Mouse (Mus musculus) c-Kit-negative CD71-positive TER-119-positive erythroid progenitor cells, embryonic 14.5 days (primary cell): Measurements from ENCODE around the gene Adgrg2.

ENCODE experiments used
- DNase-seq: peaks from one replicate; pipeline ENCODE4 v3.0.0-alpha.2; 2013; ENCODE audit warnings: low read depth, low spot score

Gene Adgrg2

DNA sequence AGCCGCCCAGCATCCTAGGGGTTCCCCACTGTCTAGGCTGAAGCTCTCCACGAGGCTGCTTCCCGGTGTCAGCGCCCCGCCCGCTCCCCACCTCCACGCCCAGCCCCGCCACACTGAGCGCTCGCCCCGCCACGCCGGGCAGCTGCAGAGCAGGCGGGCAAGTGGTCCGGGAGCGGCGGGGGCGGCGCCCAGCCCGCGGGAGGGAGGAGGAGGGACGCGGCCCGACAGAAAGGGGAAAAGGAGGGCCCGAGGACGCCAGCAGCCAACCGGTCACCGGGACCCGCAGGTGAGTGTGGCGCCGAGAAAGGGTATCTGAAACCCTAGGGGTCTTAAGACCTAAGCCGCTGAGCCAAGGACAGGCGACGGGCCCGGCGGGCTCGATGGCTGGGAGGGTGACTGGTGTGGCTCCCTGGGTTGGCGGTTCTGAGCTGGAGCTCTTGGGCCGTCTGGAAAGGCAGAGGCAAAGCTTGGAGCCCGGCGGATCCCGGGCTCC is at the start of gene Adgrg2:
Gene Adgrg2 (plus strand): TSS at position 227 of the 493 bp plus-strand sequence.
- no peak for DNase-seq

DNA sequence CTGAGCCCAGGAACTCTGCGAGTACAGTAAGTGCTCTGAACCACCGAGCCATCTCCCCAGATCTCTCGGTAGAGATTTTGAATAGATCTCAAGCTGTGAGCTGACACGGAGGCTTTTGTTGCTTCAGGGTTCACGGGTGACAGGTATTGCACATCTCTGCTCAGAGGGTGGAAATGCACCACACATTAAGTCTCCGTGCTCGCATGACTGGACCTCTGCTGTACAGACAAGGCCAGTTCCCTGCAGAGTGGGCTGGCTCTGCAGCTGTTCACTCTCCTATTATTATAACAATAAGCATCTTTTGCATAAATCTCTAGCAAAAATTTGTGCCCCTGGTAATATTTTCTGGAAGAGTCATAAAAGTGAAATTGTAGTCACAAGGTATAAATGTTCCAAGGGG is 39.5 kb upstream of the Adgrg2 start:
- no peak for DNase-seq

DNA sequence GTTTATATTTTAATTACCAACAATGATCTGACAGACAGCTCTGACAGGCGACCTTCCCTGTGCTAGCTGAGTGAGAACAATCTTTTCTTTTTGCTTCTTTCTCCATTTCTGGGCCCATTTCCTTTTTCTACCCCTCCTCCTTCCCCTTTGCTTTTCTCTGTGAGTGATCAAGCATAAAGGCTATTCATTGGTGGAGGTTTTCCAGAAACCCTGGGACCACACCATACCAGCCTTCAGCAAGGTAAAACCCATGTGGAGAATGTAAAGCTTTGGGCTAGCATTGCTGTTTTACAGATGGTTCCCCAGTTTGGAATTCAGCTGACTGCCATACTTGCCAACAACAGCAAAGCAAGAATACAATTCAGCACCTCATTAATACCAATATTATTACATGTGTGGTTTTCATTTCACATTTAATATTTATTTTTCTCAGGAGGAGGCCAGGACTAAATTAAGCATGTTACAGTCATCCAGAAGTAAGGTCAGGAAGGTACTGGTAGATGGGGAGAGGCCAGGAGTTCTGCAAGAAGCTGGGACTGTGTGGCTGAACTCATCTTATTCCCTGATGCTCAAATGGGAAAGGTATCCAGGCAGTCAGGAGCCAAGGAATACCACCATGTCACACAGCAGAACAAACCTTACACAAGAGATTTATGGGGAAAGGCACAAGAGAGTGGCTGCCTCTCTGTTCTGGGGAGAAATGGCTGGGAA is 38.4 kb upstream of the Adgrg2 start:
- no peak for DNase-seq

DNA sequence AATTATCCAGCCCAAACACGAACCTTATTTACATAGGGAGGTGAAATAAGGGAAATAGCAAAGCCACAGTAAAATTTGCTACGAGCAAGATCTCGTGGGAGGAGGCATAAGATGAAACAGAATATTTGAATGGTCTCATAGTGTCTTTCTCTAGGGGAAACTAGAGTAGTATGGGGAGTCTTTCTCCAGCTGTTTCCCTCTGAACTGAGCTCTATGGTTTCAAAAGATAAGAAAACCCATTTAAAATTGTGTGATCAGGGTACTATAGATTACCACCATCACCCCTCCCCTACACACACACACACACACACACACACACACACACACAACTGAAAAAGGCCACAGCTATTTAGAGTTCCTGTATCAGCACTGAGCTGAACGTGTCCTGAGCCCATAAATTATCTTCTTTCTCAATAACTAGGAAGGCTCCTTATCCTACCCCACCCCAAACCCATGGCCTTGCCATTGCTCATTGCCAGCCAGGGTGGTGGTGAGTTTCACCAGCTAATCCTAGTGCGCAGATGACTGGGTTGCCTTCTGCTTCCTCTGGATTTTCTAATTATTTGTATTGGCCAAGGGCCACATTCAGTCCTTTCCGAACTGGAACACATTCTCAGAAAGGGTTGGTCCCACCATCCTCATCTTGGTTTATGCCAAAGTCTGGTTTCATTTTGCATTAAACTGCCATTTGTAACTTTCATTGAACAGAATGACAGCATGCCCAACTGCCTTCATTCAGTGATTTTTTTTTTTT is 5.6 kb upstream of the Adgrg2 start:
- no peak for DNase-seq

DNA sequence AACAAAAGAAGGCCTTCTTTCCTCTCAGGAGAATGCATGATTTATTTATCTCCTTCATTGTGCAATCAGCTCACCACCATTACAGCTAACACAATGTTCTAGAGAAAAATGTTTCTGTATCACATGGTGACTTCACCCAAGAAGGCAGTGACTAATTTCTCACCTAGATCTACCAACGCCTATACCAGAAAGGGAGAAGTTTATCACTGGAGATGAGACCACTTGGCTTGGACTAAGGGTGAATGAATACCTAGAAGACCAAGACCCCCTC is 5.1 kb upstream of the Adgrg2 start:
- DNase-seq: no peak

DNA sequence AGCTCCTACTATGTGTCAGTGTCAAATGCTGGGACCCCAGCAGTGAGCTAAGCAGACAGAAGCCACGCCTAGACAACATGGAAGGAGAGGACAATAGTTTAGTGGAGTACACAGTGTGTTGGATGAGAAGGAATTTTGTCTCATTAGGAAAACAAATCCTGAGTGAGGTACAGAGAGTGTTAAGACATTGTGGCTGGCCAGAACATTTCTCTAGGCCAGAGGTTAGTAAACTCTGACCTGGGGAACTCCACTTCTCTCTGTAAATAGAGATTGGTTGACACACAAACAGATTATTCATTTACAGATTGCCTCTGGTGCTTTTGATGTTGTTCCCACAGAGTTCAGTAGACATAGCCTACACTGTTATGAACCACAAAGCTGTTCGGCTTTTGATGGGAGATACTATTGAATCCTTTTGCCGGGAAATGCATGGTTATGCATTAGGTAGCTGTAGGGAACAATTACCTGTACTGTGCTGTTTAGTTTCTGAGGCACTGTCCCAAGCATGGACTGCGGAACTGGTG is 22.5 kb downstream of the Adgrg2 start:
- DNase-seq: no peak

DNA sequence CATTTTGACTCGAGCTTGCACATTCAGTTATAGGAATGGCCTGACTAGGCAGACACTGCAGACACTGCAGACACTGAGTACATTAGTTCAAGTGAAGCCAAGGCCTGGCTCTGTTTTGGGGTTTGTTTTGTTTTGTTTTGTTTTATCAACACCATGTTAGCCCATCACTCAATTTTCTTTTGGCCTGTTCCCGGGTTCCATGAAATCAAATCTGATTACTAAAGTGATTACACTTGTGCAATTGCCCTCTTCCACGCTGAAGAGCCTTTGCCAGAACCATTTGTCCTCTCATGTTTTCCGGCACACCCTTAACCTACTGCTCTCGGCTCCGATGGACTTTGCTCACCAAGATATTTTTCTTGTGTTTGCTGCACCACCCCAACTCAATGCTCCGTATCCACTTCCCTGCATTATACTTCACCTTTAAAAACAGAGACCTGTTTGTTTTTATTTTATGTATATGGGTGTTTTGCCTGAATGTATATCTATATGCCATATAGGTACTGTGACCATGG is 23.4 kb downstream of the Adgrg2 start:
- no peak for DNase-seq

DNA sequence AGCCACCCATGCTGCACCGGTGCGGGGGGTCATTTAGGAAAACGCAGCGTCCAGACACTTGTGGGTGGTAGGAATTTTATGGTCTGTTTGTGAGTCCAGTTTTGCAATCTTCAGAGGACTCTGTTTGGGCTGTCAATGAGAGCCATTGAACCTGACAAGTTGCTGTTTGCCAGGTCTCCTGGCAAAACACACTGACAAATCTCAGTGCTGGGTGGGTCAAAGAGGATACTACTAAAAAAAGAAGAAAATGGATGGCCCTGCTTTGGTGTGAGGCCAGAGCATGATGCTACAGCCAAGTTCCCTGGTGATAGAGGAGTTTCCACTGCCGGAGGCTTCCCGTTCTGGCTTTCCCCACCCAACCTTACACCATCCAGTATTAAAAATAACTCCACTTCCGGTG is 27.9 kb downstream of the Adgrg2 start:
- DNase-seq: no peak

DNA sequence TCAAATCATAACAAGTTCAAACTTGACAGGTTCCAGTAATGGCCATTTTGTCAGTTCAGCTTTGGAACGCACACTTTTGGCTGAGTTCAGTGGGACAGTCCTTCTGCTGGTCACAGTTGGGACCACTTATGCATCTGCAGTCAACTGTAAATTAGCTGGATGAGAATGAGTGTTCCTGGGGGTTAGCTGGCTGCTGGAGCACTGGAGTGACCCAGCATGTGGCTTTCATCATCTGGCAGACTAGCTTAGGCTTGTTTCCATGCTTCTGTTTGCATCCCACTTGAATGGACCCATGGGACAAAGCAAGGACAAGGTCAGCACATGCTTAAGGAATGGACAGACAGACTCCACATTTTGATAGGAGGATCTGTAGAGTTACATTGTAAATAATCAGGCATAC is 33.2 kb downstream of the Adgrg2 start:
- DNase-seq: no peak

DNA sequence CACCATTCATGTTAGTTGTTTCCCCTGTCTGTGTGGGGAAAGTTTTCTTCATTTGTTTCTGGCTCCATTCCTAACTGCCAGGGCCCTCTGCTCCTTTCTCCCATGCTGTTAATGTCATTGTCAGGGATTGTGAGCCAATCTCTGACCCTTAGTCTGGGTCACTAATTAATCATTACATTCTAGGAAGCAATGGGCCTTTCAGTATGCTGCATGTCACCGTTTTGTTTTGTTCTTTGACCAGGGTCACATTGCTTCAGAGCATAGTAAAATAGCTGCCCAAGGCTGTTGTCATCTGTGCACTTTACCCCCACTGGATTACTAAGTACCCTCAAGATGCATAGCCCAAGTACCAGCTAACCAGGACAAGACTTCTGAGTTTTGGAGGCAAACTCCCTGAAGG is 36.0 kb downstream of the Adgrg2 start:
- no peak for DNase-seq

DNA sequence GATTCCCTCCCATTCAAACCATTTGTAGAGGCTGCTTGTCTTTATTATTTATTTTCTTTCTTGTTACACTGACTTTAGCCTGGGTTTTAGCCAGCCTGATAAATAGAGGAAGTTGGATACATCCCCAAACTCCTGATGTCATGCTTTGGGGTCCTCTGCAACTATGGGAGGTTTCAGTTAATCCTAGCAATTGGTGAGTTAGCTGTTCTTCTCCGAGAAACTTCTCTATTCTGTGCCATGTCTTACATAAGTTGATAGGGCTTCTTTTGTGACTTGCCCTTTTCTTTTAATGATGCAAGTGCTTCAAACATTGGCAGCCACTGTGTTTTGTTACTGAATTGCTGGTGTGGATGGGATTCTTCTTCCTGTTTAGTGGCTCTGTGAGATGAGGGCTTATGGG is 36.4 kb downstream of the Adgrg2 start:
- DNase-seq: no peak

DNA sequence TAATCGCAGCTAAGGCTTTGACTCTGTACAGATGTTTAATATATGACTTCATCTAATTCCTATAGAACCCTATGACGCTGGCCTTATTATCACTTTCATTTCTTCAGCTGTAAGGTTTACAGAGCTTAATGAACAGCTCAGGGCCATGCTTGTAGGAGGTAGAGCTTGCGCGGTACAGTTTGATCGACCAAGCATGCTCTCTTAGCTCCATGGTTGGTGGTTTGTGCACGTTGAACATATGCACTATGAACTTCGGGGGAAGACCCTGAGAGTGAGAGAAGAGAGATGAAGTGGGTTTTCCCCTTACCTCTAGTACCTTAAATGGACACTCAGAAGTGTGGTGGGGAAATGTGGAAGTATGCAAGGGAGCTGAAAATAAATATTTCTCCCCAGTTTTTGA is 41.7 kb downstream of the Adgrg2 start:
- no peak for DNase-seq

DNA sequence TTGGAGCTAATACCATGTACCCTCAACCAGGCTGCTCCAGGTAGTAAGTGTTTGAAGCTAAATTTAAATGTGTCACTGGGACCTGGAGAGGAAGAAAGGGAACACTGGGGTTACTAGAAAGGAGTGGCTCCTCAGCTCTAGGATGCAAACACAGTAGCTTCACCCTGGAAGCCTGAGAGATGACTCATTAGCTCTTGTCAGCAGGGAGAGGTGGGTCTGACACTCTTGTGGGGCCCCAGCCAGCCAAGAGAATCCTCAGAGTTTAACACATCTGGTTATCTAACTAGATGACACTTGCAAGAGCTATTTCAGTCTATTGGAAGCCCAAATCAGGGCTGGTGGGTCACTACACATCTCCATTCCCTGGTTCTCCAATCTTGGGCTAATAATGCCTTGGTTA is 50.8 kb downstream of the Adgrg2 start:
- DNase-seq: no peak

DNA sequence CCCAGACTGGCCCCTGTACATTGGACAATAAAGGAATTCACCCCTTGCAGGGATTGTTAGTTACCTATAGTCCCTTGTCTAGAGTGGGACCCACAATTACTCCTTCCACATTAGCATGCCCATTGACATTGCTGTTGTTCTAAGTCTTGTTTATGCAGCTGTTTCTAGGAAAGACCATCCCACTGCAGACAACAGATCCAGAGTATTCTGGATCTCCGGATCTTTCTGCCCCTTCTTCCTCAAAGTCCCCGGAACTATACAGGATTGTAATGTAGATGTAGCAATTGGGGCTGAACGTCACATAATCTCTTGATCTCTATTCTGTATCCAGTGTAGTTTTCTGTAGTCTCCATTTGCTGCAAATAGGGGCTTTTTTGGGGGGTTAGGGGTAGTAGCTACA is 57.9 kb downstream of the Adgrg2 start:
- DNase-seq: no peak

DNA sequence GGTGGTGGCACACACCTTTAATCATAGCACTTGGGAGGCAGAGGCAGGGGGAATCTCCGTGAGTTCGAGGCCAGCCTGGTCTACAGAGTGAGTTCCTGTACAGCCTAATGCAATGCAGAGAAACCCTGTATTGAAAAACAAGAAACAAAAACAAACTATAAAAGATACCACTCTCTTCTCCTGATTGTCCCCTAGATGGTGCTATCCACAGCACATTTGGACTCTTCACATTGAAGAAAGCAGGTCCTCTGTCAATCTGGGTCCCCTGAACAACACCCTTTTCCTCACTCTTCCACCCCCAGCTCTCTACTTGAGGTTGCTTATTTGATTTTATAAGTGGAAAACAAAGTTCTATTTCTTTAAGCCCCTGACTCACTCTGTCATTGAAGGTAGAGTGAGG is 58.9 kb downstream of the Adgrg2 start:
- DNase-seq: no peak

DNA sequence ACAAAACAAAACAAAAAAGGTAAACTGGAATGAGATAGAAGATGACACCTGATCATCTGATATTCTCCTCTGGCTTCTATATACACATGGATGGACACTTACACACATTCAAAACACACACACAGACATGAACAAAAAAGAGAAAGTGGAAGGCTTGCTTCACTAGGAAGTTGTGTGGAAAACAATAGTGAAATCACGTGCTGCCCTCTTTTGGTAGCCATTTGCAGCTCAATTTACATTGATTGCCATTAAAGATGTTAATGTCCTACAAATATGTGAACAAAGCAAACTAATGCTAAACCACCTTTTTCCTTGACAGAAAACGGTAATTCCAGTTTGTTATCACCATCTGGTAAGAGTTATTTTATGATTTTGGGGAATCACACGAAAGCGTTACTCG is 65.2 kb downstream of the Adgrg2 start:
- DNase-seq: no peak

DNA sequence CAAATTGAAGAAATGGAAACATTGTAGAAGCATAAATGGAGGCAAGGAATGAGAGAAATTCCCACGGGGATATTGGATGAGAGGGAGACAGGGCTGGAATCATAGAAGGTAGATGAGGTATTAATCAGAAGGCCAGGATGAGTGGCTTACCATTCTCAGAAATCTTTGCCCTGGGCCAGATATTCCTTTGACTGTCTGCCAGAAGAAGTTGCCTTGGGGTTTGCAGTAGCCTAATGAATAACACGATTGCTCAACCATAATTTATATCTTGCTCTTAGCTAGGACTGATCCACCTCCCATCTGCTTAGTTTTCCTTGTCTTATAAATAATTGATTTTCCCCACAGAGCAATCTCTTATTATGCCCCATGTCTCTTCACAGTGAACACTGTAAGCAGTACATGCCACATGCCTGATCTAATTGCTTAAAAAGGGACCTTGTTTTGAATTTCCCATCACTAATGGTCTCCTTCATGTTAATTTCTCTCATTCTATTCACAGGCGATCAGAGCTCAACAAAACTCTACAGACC is 80.8 kb downstream of the Adgrg2 start:
- DNase-seq: no peak

DNA sequence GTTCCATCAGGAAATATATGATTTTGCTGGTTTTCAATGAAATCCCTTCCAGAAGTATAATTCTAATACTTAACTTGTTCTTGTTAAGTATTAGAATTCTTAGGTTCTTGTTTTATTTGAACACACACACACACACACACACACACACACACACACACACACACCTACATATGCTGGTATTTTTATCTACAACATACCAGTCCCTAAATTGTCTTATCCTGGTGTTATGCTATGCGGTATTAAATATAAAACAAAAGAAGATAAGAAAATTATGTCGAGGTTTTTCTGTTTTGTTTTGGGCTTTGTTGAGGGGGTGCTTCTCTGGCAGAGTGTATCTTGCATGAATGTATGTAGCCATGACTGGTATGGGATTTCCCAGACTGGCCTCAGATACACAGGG is 99.3 kb downstream of the Adgrg2 start:
- DNase-seq: no peak

DNA sequence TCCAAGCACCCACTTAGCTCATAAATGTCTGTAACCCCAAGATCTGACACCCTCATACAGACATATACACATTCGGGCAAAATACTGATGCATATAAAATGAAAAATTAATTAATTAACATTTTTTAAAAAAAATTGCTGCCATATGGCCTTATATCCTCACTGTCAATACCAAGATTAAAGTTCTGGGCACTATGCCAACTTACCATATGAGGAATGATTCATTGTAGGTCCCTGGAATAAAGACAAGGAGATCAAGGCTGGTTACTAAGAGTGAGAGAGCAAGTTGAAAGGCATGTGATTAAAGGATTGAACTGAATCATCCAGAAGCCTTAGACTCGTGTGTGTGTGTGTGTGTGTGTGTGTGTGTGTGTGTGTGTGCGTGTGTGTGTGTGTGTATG is 103.8 kb downstream of the Adgrg2 start:
- no peak for DNase-seq

DNA sequence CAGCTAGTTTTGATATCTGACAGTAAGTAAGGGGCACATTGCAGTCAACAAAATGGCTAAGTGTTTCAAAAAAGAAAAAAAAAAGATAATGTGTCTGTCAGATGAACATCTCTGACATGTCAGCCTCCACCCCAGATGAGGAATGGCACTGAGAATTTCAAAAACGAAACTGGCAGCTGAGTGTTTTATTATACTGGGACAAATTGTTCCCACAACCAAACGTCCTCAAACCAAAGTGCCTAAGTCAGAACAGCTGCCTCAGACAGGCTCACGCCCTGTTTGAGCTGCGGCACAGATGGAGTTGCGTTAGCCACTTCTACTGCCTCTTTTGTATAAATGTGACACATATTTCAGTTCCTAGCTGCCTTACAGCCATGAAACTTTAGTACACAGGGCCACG is 104.4 kb downstream of the Adgrg2 start:
- DNase-seq: no peak

DNA sequence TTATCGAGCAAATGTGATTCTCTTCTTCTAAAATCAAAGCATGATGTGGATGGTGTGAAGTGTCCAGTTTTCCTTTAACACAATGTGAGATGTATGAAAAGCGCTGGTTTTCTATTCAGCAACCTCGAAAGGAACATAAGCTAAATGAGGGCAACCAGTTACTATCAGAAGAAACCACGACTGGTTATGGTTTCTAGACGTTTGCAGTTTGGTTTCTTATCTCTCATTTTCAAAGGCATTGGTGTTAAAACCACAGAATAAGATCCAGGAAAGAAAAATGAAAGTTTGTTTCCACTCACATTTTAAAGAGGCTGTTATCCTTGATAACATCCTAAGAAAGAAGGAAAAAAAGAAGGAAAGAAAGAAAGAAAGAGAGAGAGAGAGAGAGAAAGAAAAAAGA is 106.0 kb downstream of the Adgrg2 start:
- DNase-seq: no peak

DNA sequence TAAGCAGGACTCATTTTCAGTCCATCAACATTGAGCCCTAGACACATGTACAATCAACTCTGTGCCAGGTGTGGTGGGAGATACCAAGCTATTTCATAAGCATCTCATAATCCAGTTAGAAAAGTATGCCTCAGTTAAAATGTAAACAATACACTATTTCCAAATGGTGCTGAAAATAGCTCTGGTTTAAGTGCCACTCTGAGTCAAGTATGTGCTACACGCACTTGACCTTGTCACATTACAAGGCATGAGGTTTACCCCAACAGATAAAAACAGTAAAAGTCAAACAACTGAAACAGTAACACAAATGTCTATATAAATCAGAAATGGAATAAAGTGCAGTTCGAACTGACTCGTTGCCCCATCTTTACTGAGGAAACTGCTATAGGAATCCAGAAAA is 110.6 kb downstream of the Adgrg2 start:
- DNase-seq: no peak

DNA sequence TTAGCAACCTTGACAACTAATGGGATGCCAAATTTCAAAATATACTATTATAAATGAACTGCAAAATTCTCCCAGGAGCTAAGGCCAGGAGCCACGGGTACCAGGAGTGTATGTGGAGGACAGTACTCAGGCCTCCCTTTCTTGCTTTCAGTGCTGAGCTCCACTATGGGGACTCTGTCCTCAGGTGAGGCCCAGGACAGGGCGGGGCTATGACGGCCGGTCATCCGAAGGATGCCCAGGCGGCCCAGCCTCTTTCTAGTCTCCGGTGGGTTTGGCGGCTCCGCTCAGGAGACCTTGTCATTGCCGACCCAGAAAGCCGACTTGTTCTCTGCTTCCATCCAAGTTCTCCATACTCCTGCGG is 111.2 kb downstream of the Adgrg2 start:
- no peak for DNase-seq
